Mouse (Mus musculus): ENCODE results near the gene Pde10a.

The Pde10a gene

GRCm38 (mm10) chr17:8769155-8769554, 244.0 kb downstream of the Pde10a start:
- DNase-seq: no peak

- DNase-seq: no peak
These were observed 248.2 kb downstream of the Pde10a start for GRCm38 (mm10) chr17:8773391-8773790.

- DNase-seq: no peak
These were observed 249.1 kb downstream of the Pde10a start for GRCm38 (mm10) chr17:8774301-8774700.

- peak; percentile 32 for DNase-seq
These were observed 250.5 kb downstream of the Pde10a start for GRCm38 (mm10) chr17:8775571-8776161.

GRCm38 (mm10) chr17:8777710-8778109, 252.5 kb downstream of the Pde10a start:
- no peak for DNase-seq

GRCm38 (mm10) chr17:8778839-8779238, 253.7 kb downstream of the Pde10a start:
- no peak for DNase-seq

GRCm38 (mm10) chr17:8780484-8780883, 255.3 kb downstream of the Pde10a start:
- no peak for DNase-seq

GRCm38 (mm10) chr17:8781040-8781439, 255.9 kb downstream of the Pde10a start:
- DNase-seq: no peak

- DNase-seq: no peak
These were observed 256.4 kb downstream of the Pde10a start for GRCm38 (mm10) chr17:8781576-8781975.

GRCm38 (mm10) chr17:8785908-8786307, 260.7 kb downstream of the Pde10a start:
- DNase-seq: no peak

GRCm38 (mm10) chr17:8786484-8786883, 261.3 kb downstream of the Pde10a start:
- DNase-seq: no peak

- no peak for DNase-seq
These were observed 262.6 kb downstream of the Pde10a start for GRCm38 (mm10) chr17:8787762-8788161.

- peak; percentile 63 for DNase-seq
These were observed 266.4 kb downstream of the Pde10a start for GRCm38 (mm10) chr17:8791561-8791960.

- DNase-seq: no peak
These were observed 267.4 kb downstream of the Pde10a start for GRCm38 (mm10) chr17:8792611-8793010.

GRCm38 (mm10) chr17:8797624-8798023, 272.5 kb downstream of the Pde10a start:
- DNase-seq: no peak

GRCm38 (mm10) chr17:8798531-8799295, 273.5 kb downstream of the Pde10a start:
- DNase-seq: no peak

- DNase-seq: no peak
These were observed 274.1 kb downstream of the Pde10a start for GRCm38 (mm10) chr17:8799296-8799731.

- DNase-seq: no peak
These were observed 274.8 kb downstream of the Pde10a start for GRCm38 (mm10) chr17:8799914-8800420.

GRCm38 (mm10) chr17:8800478-8801082, 275.4 kb downstream of the Pde10a start:
- DNase-seq: no peak

- peak; percentile 70 for DNase-seq
These were observed 276.1 kb downstream of the Pde10a start for GRCm38 (mm10) chr17:8801083-8801854.

- DNase-seq: no peak
These were observed 276.6 kb downstream of the Pde10a start for GRCm38 (mm10) chr17:8801855-8802104.

GRCm38 (mm10) chr17:8802161-8802888, 277.2 kb downstream of the Pde10a start:
- DNase-seq: no peak

Data from cerebellum, adult 9-11 months (tissue).